Mouse (Mus musculus) hindbrain, embryonic 11.5 days (tissue): Measurements from ENCODE around the gene Cxcl14. TPM values are rescaled to one million over a fixed set of nuclear protein-coding genes. Genes with fewer than 3 reads are reported as not detected.

ENCODE experiments used
- ATAC-seq: fragments of 200-750 bp; cut with Nextera tagmentation; 2 replicates; pipeline ENCODE4 v1.8.0; 2017; ENCODE audit warnings: mild to moderate bottlenecking, moderate TSS enrichment, moderate library complexity; ENCODE audit not compliant: low FRiP score
- DNase-seq: peaks from one replicate; pipeline ENCODE4 v3.0.0-alpha.2; 2015; ENCODE audit warnings: low spot score
- H3K27ac ChIP-seq: fragments of 300-500 bp; sonication (generic); 2 replicates; pipeline ENCODE4 v1.5.1; 2014; ENCODE audit warnings: mild to moderate bottlenecking, low read depth, low read length
- H3K27me3 ChIP-seq: fragments of 300-500 bp; sonication (generic); 2 replicates; pipeline ENCODE4 v1.6.1; 2014; ENCODE audit warnings: mild to moderate bottlenecking, low read length, moderate library complexity, mixed read lengths; ENCODE audit not compliant: control insufficient read depth, insufficient read depth
- H3K36me3 ChIP-seq: fragments of 300-500 bp; sonication (generic); 2 replicates; pipeline ENCODE4 v1.6.1; 2014; ENCODE audit warnings: mild to moderate bottlenecking, low read length, moderate library complexity, mixed read lengths; ENCODE audit not compliant: control insufficient read depth, insufficient read depth
- H3K4me1 ChIP-seq: fragments of 300-500 bp; sonication (generic); replicated peaks from 2 replicates; pipeline ENCODE4 v1.6.1; 2014; ENCODE audit warnings: low read length, mixed read lengths; ENCODE audit not compliant: control insufficient read depth, insufficient read depth
- H3K4me2 ChIP-seq: fragments of 300-500 bp; sonication (generic); replicated peaks from 2 replicates; pipeline ENCODE4 v1.6.1; 2014; ENCODE audit warnings: mild to moderate bottlenecking, low read depth, low read length
- H3K4me3 ChIP-seq: fragments of 300-500 bp; sonication (generic); 2 replicates; pipeline ENCODE4 v1.5.1; 2014; ENCODE audit warnings: low read depth, low read length
- H3K9ac ChIP-seq: fragments of 300-500 bp; sonication (generic); 2 replicates; pipeline ENCODE4 v1.6.1; 2014; ENCODE audit warnings: low read depth, low read length
- H3K9me3 ChIP-seq: fragments of 300-500 bp; sonication (generic); 2 replicates; pipeline ENCODE4 v1.6.1; 2016; ENCODE audit warnings: low read length; ENCODE audit not compliant: control insufficient read depth
- WGBS: fragments of 180-500 bp; shearing (Covaris S2); extraction: QIAGEN DNeasy Blood & Tissue Kit; methylation state at CpG from one replicate; pipeline ENCODE4 v1.1.7; 2014; 5-methylcytosine and 5-hydroxymethylcytosine counted together
- polyA plus RNA-seq: library from polyadenylated mRNA; unstranded; fragments of >200 nt; fragmentation: Nextera tagmentation; extraction: Ambion mirVana; gene quantifications from 2 replicates; pipeline ENCODE4 v1.2.1, GENCODE M21; 2014

Cxcl14 gene
- polyA plus RNA-seq, 1 experiment from 2014 or later, result 23.4 TPM

- ATAC-seq, result peak; percentile 88
- under 1% methylated on average over 56 of the region's 65 CpGs for WGBS
- Histone ChIP-seq H3K4me3 (peak within 1 kb of the TSS; percentile 29), H3K27me3 (peaks cover 96% of the 10 kb centered on the region), H3K36me3 (no peaks in the 10 kb centered on the region), H3K27ac (peak within 1 kb of the TSS; percentile 85), H3K9me3 (no peaks in the 10 kb centered on the region), H3K4me1 (peaks cover 25% of the 10 kb centered on the region), H3K4me2 (peak within 1 kb of the TSS; percentile 41), H3K9ac (peak within 1 kb of the TSS; percentile 52)
- peak; percentile 83 for DNase-seq
Measured at GRCm38 (mm10) chr13:56251924-56252619, 44.3 kb downstream of the Cxcl14 start, which contains the start of gene Neurog1. Neurog1 (minus strand) TSS chr13:56252163.

GRCm38 (mm10) chr13:56251176-56251923 lies 45.0 kb downstream of the Cxcl14 start:
- peak overlapping the region; percentile 29 for H3K4me3 ChIP-seq
- H3K27ac ChIP-seq, result peak overlapping the region; percentile 85
- DNase-seq, result peak; percentile 64
- peaks cover 98% of the 10 kb centered on the region for H3K27me3 ChIP-seq
- no peak for ATAC-seq
- WGBS, result 1% methylated on average over 59 of the region's 59 CpGs
- no peaks in the 10 kb centered on the region for H3K36me3 ChIP-seq
- H3K4me1 ChIP-seq, result peaks cover 18% of the 10 kb centered on the region
- peak overlapping the region; percentile 41 for H3K4me2 ChIP-seq
- H3K9me3 ChIP-seq, result no peaks in the 10 kb centered on the region
- H3K9ac ChIP-seq, result peak overlapping the region; percentile 52

- DNase-seq, result peak; percentile 65
- Histone ChIP-seq H3K36me3 (no peaks in the 10 kb centered on the region), H3K4me2 (peak overlapping the region; percentile 41), H3K27ac (peak overlapping the region; percentile 85), H3K4me3 (peak overlapping the region; percentile 29), H3K4me1 (peaks cover 18% of the 10 kb centered on the region), H3K27me3 (peaks cover 98% of the 10 kb centered on the region), H3K9me3 (no peaks in the 10 kb centered on the region), H3K9ac (peak overlapping the region; percentile 52)
- WGBS, result 1% methylated on average over 14 of the region's 14 CpGs
- no peak for ATAC-seq
Measured at GRCm38 (mm10) chr13:56250551-56251161, 45.7 kb downstream of the Cxcl14 start.

GRCm38 (mm10) chr13:56249593-56250341 lies 46.6 kb downstream of the Cxcl14 start:
- 2% methylated on average over 13 of the region's 13 CpGs for WGBS
- peaks cover 93% of the 10 kb centered on the region for H3K27me3 ChIP-seq
- H3K36me3 ChIP-seq, result no peaks in the 10 kb centered on the region
- no peak for ATAC-seq
- peak; percentile 59 for DNase-seq
- H3K27ac ChIP-seq, result no peak overlapping the region
- peaks cover 15% of the 10 kb centered on the region for H3K4me1 ChIP-seq
- no peak overlapping the region for H3K4me2 ChIP-seq
- no peak overlapping the region for H3K4me3 ChIP-seq
- H3K9me3 ChIP-seq, result no peaks in the 10 kb centered on the region
- no peak overlapping the region for H3K9ac ChIP-seq

GRCm38 (mm10) chr13:56243104-56243503 lies 53.2 kb downstream of the Cxcl14 start:
- H3K36me3 ChIP-seq, result no peaks in the 10 kb centered on the region
- no peak overlapping the region for H3K4me2 ChIP-seq
- no peak overlapping the region for H3K9ac ChIP-seq
- H3K4me3 ChIP-seq, result no peak overlapping the region
- peaks cover 50% of the 10 kb centered on the region for H3K27me3 ChIP-seq
- WGBS, result 85% methylated on average over 5 of the region's 5 CpGs
- no peak overlapping the region for H3K27ac ChIP-seq
- DNase-seq (no peak), ATAC-seq (no peak)
- H3K9me3 ChIP-seq, result no peaks in the 10 kb centered on the region
- H3K4me1 ChIP-seq, result no peaks in the 10 kb centered on the region

- 0 out of 2 replicates have a peak, but pooled peaks cover 3% of the 10 kb centered on the region for H3K4me1 ChIP-seq
- H3K27me3 ChIP-seq, result peaks cover 36% of the 10 kb centered on the region
- no peak overlapping the region for H3K4me3 ChIP-seq
- H3K9ac ChIP-seq, result no peak overlapping the region
- no peak overlapping the region for H3K4me2 ChIP-seq
- H3K9me3 ChIP-seq, result no peaks in the 10 kb centered on the region
- WGBS, result 69% methylated on average over 16 of the region's 16 CpGs
- H3K27ac ChIP-seq, result no peak overlapping the region
- DNase-seq (no peak), ATAC-seq (no peak)
- H3K36me3 ChIP-seq, result no peaks in the 10 kb centered on the region
Measured at GRCm38 (mm10) chr13:56240012-56240770, 56.2 kb downstream of the Cxcl14 start.
